Mouse (Mus musculus): ENCODE data around the gene Zfp511.

- TF ChIP-seq CTCF (IDR thresholded peaks at IDR 0.05; ENCODE audit: control insufficient read depth, insufficient read depth, insufficient read length): no peak
- no peak for TF ChIP-seq MYOD1 (IDR thresholded peaks at IDR 0.05; ENCODE audit: control insufficient read depth, insufficient read length, low read depth)
- TF ChIP-seq MAX (IDR thresholded peaks at IDR 0.05): no peak
- no peak for TF ChIP-seq USF1 (IDR thresholded peaks at IDR 0.05; ENCODE audit: low read depth)
- TF ChIP-seq CEBPB (IDR thresholded peaks at IDR 0.05; ENCODE audit: low read depth): no peak
These were observed 31.5 kb upstream of the Zfp511 start for GRCm38 (mm10) chr7:140004666-140005065.

Measured in C2C12 (cell line).